Comparison of ENCODE assay signal across 21 mouse cellular contexts in the genomic region with DNA sequence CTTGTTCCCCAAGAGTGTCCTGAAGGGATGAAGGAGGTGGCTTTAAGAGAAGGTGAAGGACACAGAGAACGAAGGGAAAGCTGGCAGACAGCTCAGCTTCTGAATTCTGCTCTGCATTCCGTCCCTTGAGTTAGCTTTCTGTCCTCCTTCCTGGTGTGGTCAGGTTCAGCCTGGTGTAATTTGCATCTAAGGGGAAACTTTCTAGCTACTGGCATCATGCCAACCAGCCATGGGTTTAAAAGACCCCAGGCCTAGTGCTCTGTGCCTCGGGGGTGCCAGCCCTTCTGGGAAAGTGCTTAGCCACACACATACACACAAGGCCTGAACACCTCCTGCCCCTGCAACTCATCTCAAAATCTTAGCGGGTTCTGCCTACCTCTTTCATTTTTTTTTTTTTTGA.
DNase-seq lines count a peak whose midpoint lies in the region; ATAC-seq and TF ChIP-seq lines count a peak whose summit lies in the region.
"Had no signal": no experiment of that assay in that cellular context is flagged by ENCODE, and none has a peak within 500 bp of the region (broad histone marks: within the 10 kb centered on the region; RNA-seq: fewer than 3 reads in every experiment).

No protein-coding gene starts in this region.

- 0 out of 2 replicates have a peak overlapping the region, but pooled peaks have one; percentile 13 for H3K27ac ChIP-seq in embryonic facial prominence, embryonic 12.5 days
- no peak overlapping the region for H3K27ac ChIP-seq in embryonic facial prominence, embryonic 10.5 days (replicated peaks)
- H3K27ac ChIP-seq in heart, embryonic 16.5 days (ENCODE audit: low read length) = 0 out of 2 replicates have a peak overlapping the region, but pooled peaks have one; percentile 30
- no peak overlapping the region for H3K27ac ChIP-seq in lung, postnatal 0 days (ENCODE audit: low read length)
- peak overlapping the region; percentile 61 for H3K27ac ChIP-seq in limb, embryonic 13.5 days
- H3K27ac ChIP-seq: hindbrain, postnatal 0 days; layer of hippocampus, adult 2 months; liver, embryonic 14.5 days; midbrain, embryonic 10.5 days; neural tube, embryonic 13.5 days had no signal

- no peak for TF ChIP-seq EP300 in lung, postnatal 0 days (IDR thresholded peaks at IDR 0.05)

- ATAC-seq in embryonic facial prominence, embryonic 12.5 days (ENCODE audit: insufficient number of reproducible peaks, insufficient read depth, low FRiP score, low TSS enrichment) = peak; percentile 15; the same call in 1 of the 2 replicates
- no peak for ATAC-seq in heart, embryonic 16.5 days (replicated peaks; ENCODE audit: extremely low read depth, insufficient read depth, low FRiP score)
- ATAC-seq in lung, postnatal 0 days = no peak
- 0 out of 2 replicates have a peak, but pooled peaks have one; percentile 55 for ATAC-seq in limb, embryonic 13.5 days (ENCODE audit: low FRiP score, low read depth)
- no peak for ATAC-seq in inflammation-experienced regulatory T-cells, adult 6 months
- ATAC-seq: hindbrain, postnatal 0 days had no signal

- no peak overlapping the region for H3K4me3 ChIP-seq in embryonic facial prominence, embryonic 12.5 days
- no peak overlapping the region for H3K4me3 ChIP-seq in embryonic facial prominence, embryonic 10.5 days
- H3K4me3 ChIP-seq in heart, embryonic 16.5 days (ENCODE audit: low read length) = no peak overlapping the region
- no peak overlapping the region for H3K4me3 ChIP-seq in lung, postnatal 0 days (ENCODE audit: low read depth, low read length)
- H3K4me3 ChIP-seq in limb, embryonic 13.5 days = no peak overlapping the region
- H3K4me3 ChIP-seq: layer of hippocampus, adult 2 months; midbrain, embryonic 10.5 days; neural tube, embryonic 13.5 days had no signal

- no peaks in the 10 kb centered on the region for H3K9me3 ChIP-seq in embryonic facial prominence, embryonic 12.5 days
- H3K9me3 ChIP-seq in embryonic facial prominence, embryonic 10.5 days = no peaks in the 10 kb centered on the region
- no peaks in the 10 kb centered on the region for H3K9me3 ChIP-seq in heart, embryonic 16.5 days (replicated peaks; ENCODE audit: control insufficient read depth, low read length)
- H3K9me3 ChIP-seq in lung, postnatal 0 days (ENCODE audit: low read length) = no peaks in the 10 kb centered on the region
- H3K9me3 ChIP-seq in limb, embryonic 13.5 days = no peaks in the 10 kb centered on the region
- H3K9me3 ChIP-seq: midbrain, embryonic 10.5 days; neural tube, embryonic 13.5 days had no signal

- intact Hi-C loops in heart, postnatal 10 days (cut with DNase I) = no loop called here

- H3K4me1 ChIP-seq in embryonic facial prominence, embryonic 12.5 days = peaks cover 14% of the 10 kb centered on the region
- H3K4me1 ChIP-seq in embryonic facial prominence, embryonic 10.5 days = peaks cover 7% of the 10 kb centered on the region; the same call in 1 of the 2 replicates
- peaks cover 8% of the 10 kb centered on the region for H3K4me1 ChIP-seq in heart, embryonic 16.5 days (ENCODE audit: control insufficient read depth, insufficient read depth, low read length)
- no peaks in the 10 kb centered on the region for H3K4me1 ChIP-seq in lung, postnatal 0 days (ENCODE audit: insufficient read depth, low read depth, low read length)
- peaks cover 32% of the 10 kb centered on the region for H3K4me1 ChIP-seq in limb, embryonic 13.5 days
- H3K4me1 ChIP-seq: midbrain, embryonic 10.5 days; neural tube, embryonic 13.5 days had no signal

- no peak overlapping the region for H3K9ac ChIP-seq in embryonic facial prominence, embryonic 12.5 days
- H3K9ac ChIP-seq in heart, embryonic 16.5 days (ENCODE audit: low read length) = no peak overlapping the region
- no peak overlapping the region for H3K9ac ChIP-seq in lung, postnatal 0 days (replicated peaks; ENCODE audit: low read depth)
- no peak overlapping the region for H3K9ac ChIP-seq in limb, embryonic 13.5 days
- H3K9ac ChIP-seq: liver, embryonic 14.5 days; neural tube, embryonic 13.5 days had no signal

- 50% methylated on average over 4 of the region's 4 CpGs for WGBS in embryonic facial prominence, embryonic 12.5 days
- WGBS in embryonic facial prominence, embryonic 10.5 days = 71% methylated on average over 4 of the region's 4 CpGs
- 34% methylated on average over 4 of the region's 4 CpGs for WGBS in heart, embryonic 16.5 days
- WGBS in lung, postnatal 0 days = 29% methylated on average over 4 of the region's 4 CpGs
- WGBS in limb, embryonic 13.5 days = 19% methylated on average over 4 of the region's 4 CpGs

- H3K4me2 ChIP-seq in embryonic facial prominence, embryonic 12.5 days (replicated peaks) = no peak overlapping the region
- H3K4me2 ChIP-seq in heart, embryonic 16.5 days (ENCODE audit: low read depth, low read length) = no peak overlapping the region
- no peak overlapping the region for H3K4me2 ChIP-seq in lung, postnatal 0 days (replicated peaks; ENCODE audit: low read depth, low read length)
- H3K4me2 ChIP-seq in limb, embryonic 13.5 days (replicated peaks) = no peak overlapping the region
- H3K4me2 ChIP-seq: neural tube, embryonic 13.5 days had no signal

- no peaks in the 10 kb centered on the region for H3K27me3 ChIP-seq in embryonic facial prominence, embryonic 12.5 days
- H3K27me3 ChIP-seq in embryonic facial prominence, embryonic 10.5 days (replicated peaks; ENCODE audit: low read depth, poor library complexity, severe bottlenecking) = no peaks in the 10 kb centered on the region
- H3K27me3 ChIP-seq in heart, embryonic 16.5 days (ENCODE audit: control insufficient read depth, insufficient read depth, low read length) = no peaks in the 10 kb centered on the region
- H3K27me3 ChIP-seq in lung, postnatal 0 days (replicated peaks; ENCODE audit: insufficient read depth, low read length) = no peaks in the 10 kb centered on the region
- H3K27me3 ChIP-seq in limb, embryonic 13.5 days = peaks cover 3% of the 10 kb centered on the region; the same call in 1 of the 2 replicates
- H3K27me3 ChIP-seq: neural tube, embryonic 13.5 days had no signal

- no peak for TF ChIP-seq CTCF in lung, postnatal 0 days (IDR thresholded peaks at IDR 0.05)

- H3K36me3 ChIP-seq in embryonic facial prominence, embryonic 12.5 days = no peaks in the 10 kb centered on the region
- no peaks in the 10 kb centered on the region for H3K36me3 ChIP-seq in embryonic facial prominence, embryonic 10.5 days (replicated peaks)
- no peaks in the 10 kb centered on the region for H3K36me3 ChIP-seq in heart, embryonic 16.5 days (ENCODE audit: control insufficient read depth, insufficient read depth)
- no peaks in the 10 kb centered on the region for H3K36me3 ChIP-seq in lung, postnatal 0 days (ENCODE audit: insufficient read depth, low read length)
- H3K36me3 ChIP-seq in limb, embryonic 13.5 days = no peaks in the 10 kb centered on the region
- H3K36me3 ChIP-seq: midbrain, embryonic 10.5 days; neural tube, embryonic 13.5 days had no signal

- no peak for DNase-seq in embryonic facial prominence, embryonic 10.5 days (ENCODE audit: low spot score)
- DNase-seq in heart, postnatal 10 days = no peak
- peak; percentile 9 for DNase-seq in lung, postnatal 10 days
- no peak for DNase-seq in lung, postnatal 0 days (ENCODE audit: low spot score)
- DNase-seq: adrenal gland, adult 8-10 months; cerebellum, adult 11 months; cerebellum, postnatal 14 days; gastrocnemius, postnatal 10 days; kidney, adult 8-10 months; left cerebral cortex, postnatal 4 days; lung, postnatal 4 days; thymus, postnatal 36 days had no signal

Comparison
In these comparisons a context has a peak if more than half of its experiments do, and no peak if none do; other contexts are left out.
1. H3K27ac ChIP-seq: peak in embryonic facial prominence, embryonic 12.5 days (single experiment), heart, embryonic 16.5 days (single experiment) and limb, embryonic 13.5 days (single experiment); none in embryonic facial prominence, embryonic 10.5 days (single experiment) and lung, postnatal 0 days (single experiment).
2. ATAC-seq: peak in embryonic facial prominence, embryonic 12.5 days (single experiment) and limb, embryonic 13.5 days (single experiment); none in heart, embryonic 16.5 days (single experiment), lung, postnatal 0 days (single experiment) and inflammation-experienced regulatory T-cells, adult 6 months (single experiment).